Mouse (Mus musculus) adrenal gland, postnatal 14 days (tissue): Measurements from ENCODE around the gene Tmem145. TPM values are rescaled to one million over a fixed set of nuclear protein-coding genes. Genes with fewer than 3 reads are reported as not detected.

ENCODE experiments used
- DNase-seq: peaks from one replicate; pipeline ENCODE4 v3.0.0; 2021; ENCODE audit warnings: mixed read lengths
- total RNA-seq: library from RNA; stranded (reverse); gene quantifications from 2 replicates; pipeline ENCODE4 v1.2.3, GENCODE M21; 2021

Tmem145 gene
- total RNA-seq, 1 experiment from 2014 or later, result 1.4 TPM

- DNase-seq, result peak; percentile 4
These were observed 12.6 kb upstream of the Tmem145 start for GRCm38 (mm10) chr7:25293191-25293739.

DNA sequence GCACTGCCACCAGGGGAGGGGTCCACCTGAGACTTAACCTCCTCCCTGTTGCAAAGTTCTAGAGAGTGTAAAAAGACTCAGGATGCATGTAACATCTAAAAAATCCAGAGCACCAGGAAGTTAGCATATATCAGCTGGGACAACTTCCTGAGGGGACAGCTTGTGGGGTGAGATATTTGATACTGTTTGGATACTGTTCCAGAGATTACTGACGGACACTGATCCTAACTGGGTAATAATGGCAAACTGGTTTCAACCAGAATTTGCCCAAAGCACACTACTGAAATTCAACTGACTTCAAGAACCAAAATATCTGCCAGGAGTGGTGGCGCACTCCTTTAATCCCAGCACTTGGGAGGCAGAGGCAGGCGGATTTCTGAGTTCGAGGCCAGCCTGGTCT lies 11.4 kb upstream of the Tmem145 start:
- DNase-seq, result no peak

DNA sequence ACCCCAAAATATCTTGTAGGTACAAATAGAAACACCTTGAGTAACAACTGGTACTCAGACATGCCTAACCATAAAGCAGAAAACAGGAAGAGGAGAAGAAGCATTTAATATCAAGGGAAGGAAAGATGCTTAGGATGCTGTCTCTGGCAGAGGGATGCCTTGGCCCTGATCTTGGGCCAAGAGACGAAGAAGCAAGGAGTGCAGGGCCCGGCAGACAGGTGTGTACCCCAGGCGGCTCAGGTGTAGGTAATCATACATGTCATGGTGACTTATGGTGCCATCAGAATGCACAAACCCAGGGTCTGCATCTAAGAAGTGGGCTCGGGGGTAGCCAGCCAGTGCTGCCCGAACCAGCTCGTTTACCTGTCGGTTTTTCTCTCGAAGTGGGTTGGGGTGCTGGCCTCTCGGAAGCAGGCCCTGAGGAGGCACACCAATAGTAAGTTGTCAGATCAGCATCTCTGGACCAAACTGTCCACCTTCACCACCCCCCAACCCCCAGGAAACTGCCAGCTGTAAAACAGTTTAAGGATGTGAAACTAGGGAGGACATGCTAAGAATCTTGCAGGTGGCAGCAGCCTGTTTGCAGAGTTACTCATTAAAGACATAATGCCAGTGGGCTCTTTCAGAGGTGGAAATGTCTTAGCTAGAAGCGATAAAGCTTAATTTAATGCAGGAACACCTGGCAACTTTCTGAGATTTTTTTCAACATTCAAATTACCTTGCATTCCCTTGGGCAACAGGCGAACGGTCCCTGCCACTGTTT lies 10.8 kb upstream of the Tmem145 start:
- no peak for DNase-seq

GRCm38 (mm10) chr7:25296945-25297453 lies 8.9 kb upstream of the Tmem145 start:
- DNase-seq, result peak; percentile 52

- DNase-seq, result peak; percentile 86
These were observed 8.2 kb upstream of the Tmem145 start, which contains the start of gene Pafah1b3 for GRCm38 (mm10) chr7:25297454-25298325. TSS of gene Pafah1b3 (minus strand) at chr7:25297986.

- peak; percentile 61 for DNase-seq
These were observed 4.8 kb upstream of the Tmem145 start, which contains the start of gene Prr19 for GRCm38 (mm10) chr7:25301063-25301462. TSS of gene Prr19 (plus strand) at chr7:25301411.

- DNase-seq, result no peak
These were observed 2.8 kb upstream of the Tmem145 start for GRCm38 (mm10) chr7:25303003-25303684.

DNA sequence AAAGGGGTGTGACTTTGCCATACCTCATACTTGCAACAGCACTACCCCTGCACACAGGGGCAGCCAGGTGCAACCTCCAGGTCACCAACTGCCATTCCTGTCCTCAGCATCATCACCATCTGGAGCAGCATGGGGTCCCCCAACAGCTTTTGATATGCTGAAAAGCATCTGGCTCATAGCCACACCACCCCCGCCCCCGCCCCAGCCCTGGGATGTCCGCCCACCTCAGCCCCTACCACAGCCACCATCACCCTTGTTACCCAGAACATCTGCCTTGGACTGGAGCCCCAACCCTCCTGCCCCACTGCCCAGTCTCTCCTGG lies 2.3 kb upstream of the Tmem145 start:
- DNase-seq, result no peak

- DNase-seq, result no peak
These were observed 425 bp upstream of the Tmem145 start for GRCm38 (mm10) chr7:25305481-25305880.

DNA sequence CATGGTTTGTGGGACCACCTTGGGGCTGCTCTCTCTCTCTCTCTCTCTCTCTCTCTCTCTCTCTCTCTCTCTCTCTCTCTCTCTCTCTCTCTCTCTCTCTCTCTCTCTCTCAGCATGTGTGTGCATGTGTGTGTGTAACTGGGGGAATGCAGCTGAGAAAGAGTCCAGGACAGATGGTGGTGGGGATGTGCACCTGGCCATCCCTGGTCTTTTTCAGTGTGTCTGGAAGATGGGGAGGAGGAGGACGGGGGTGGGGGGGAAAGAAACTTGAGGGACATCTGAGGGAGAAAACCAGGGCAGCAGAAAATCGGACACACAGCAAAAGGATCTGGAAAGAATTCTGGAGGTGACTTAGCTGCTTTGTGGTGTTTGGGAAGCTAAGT lies 699 bp downstream of the Tmem145 start:
- no peak for DNase-seq

DNA sequence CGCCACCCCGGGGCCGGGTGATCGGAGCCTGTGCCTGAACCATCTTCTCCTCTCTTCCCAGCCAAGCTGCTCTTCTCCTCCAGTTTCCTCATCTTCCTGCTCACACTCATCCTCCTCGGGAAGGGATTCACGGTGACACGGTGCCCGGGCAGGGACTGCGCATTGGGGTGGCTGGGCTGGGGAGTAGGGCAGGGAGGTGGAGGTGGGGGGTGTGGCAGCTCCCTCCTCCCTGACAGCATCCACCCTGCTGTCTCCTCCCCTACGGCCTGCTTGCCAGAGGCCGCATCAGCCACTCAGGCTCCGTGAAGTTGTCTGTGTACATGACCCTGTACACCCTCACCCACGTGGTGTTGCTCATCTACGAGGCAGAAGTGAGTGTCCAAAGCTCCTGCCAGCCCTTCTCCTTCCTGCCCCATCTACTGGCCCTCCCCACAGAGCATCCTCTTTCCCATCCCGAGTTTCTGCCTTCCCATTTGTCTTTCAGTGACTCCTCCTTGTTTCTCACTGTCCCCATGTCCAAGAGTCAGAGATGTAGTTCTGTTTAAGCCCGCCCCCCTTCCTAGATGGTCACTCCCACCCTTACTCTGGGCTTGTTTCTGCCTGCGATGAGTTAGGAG lies 2.9 kb downstream of the Tmem145 start:
- DNase-seq, result peak; percentile 56

DNA sequence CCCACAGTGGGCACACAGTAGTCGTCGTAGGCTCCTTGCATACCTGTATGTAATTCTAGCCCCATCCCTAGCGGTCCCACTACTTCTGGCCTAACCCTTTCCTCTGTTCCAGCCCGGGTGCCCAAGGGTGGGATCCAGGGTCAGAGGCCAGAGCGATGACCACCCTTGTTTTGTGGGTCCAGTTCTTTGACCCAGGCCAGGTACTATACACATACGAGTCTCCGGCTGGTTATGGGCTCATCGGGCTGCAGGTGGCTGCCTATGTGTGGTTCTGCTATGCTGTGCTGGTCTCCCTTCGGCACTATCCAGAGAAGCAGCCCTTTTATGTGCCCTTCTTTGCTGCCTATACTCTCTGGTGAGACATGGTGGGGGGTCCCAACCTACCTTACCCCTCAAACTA lies 3.5 kb downstream of the Tmem145 start:
- no peak for DNase-seq

- no peak for DNase-seq
These were observed 5.3 kb downstream of the Tmem145 start for GRCm38 (mm10) chr7:25311193-25311592.

DNA sequence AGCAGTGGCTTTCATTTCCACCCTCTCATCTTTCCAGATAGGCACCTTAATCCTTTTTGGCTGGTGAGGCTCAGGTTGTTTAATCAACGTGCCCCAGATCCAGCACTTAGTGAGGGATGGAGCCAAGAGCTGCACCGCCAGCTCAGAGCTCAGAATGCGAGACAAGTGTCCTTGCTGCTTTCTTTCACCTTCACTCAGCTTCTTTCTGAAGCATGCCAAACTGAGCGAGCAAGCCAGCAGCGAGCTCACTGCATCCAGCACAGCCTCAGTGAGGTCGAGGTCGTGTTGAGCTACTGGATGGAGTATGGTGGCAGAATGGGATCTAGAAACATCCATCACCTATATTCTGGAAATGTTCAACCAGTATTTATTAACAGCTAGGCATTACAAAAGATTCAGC lies 7.4 kb downstream of the Tmem145 start:
- DNase-seq, result no peak

DNA sequence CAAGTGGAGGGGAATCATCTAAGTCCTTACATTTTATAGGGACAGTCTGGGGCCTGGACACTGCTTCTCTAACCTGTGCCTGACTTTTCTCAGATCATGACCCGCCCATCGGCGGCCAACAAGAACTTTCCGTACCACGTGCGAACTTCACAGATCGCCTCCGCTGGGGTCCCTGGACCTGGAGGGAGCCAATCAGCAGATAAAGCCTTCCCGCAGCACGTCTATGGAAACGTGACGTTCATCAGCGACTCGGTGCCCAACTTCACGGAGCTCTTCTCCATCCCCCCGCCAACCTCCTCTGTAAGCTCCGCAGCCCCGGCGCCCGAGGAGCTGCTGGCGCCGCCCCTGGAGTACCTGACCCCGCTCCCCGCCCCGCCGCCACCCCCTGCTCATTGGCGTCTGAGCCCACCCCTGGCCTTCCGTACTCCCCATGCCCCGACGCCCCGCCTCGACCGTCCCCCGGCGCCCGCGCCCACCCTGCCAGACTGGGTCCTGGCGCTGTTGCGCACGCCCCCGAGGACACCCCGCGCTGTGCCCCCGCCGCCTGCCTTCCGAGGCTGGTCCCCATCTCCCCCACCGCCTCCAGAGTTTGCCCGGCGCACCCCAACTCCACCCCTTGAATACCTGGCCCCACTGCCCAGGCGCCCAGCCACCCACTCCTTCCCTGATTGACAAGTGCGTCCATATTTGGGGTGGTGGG lies 8.8 kb downstream of the Tmem145 start:
- DNase-seq, result peak; percentile 36

DNA sequence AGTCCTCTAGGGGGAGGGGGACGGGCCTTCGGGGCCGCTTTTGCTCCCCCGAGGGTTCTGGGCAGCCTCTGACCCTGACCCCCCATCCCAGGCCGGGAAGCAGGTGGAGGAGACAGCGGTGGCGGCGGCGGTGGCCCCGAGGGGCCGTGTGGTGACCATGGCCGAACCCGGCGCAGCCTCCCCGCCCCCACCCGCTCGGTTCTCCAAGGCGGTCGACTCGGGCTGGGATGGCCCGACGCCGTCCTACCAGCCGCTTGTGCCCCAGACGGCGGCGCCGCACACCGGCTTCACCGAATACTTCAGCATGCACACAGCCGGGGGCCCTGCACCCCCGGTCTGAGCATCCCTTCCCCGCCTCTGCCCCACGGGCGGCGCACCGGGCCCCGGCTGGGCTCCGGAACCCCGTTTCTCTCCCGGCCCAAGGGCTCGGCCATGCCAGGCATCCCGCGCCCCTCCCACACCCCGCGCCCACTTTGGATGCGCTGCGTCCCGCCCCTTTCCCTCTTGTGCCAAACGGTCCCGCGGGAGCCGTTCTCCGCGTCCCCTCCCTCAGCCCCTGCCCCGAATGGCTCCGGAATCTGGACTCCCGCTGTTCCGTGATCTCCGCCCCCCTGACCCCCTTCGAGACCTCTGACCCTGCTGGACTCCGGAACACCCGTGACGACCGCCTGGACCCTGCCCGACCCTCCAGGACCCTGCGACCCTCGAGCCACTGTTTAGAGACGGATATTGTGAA lies 9.6 kb downstream of the Tmem145 start:
- peak; percentile 80 for DNase-seq

DNA sequence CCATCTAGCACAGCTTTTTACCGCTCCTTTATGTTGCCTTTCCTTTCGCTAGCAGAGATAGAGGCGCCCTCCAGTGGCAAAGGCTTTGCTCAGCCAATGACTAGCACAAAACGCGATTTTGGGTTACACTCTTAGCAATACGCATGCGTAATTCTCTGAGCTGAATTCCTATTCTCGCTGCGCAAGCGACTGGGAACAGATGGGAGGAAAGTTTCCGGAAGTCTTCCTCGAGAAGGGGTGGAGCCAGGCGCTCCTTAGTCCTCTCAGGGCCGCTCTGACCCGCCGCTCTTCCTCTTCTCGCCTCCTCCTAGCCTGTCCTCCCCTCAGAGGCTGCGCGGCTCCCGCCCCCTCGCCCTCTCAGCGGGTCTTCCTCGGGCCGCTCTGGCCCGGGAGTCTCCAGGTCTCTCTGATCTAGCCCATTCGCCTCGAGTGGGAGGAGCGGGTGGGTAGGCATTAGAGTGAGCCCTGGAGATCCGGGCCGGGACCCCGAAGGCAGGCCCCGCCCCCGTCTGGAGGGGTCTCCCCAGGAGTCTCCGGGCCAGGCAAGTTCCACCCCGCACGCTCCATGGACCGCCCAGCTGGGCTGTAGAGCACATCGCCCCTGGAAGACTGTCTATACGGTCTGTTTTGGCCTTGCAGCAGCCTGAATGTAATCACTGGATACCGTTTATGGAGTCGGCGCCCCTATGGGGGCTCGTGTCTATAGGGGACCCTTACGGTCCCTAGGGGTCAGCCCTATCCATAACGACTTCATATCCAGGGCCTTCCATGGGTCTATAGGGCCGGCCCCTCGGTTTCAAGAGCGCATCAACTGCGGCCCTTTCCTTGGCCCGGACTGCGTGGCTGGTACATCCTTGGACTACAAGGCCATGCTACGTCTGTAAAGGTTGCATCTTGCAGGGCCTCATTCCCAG lies 10.9 kb downstream of the Tmem145 start, which contains the start of gene Megf8:
Gene Megf8, plus strand, starts transcription at position 633 of the 914 bp plus-strand sequence.
- peak; percentile 97 for DNase-seq

- DNase-seq, result peak; percentile 65
These were observed 11.6 kb downstream of the Tmem145 start for GRCm38 (mm10) chr7:25317446-25317999.

DNA sequence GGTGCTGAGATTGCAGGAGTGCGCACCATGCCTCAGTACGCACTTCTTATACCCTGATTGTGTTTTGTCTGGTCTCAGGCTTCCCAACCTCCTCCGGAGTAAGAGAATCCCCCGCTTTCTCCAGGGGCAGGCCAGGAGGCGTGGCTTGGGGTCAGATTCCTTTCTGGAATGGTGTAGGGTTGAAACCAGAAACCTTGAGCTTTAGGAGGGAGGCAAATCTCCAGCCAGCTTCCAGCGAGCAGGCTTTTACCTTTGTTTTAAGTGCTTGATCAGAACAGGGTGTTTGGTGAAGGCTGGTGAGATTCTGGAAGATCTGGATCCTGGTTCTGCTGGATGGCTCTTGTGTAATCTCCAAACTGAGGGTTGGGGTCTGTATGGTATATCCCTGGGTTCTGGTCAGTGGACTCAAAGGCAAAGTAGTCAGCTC lies 16.2 kb downstream of the Tmem145 start:
- peak; percentile 67 for DNase-seq
